Mouse (Mus musculus) megakaryocyte, embryonic 14.5 days (primary cell): ENCODE data around the gene Slc34a3.

Source experiments
- FLI1 ChIP-seq: IDR thresholded peaks from 2 replicates; pipeline ENCODE4 v1.6.1; 2012; ENCODE audit warnings: low read length, inconsistent platforms, mixed read lengths
- GATA1 ChIP-seq: IDR thresholded peaks from 3 replicates; pipeline ENCODE4 v1.6.1; 2012; ENCODE audit warnings: mixed read lengths, low read length, inconsistent platforms, borderline replicate concordance

DNA sequence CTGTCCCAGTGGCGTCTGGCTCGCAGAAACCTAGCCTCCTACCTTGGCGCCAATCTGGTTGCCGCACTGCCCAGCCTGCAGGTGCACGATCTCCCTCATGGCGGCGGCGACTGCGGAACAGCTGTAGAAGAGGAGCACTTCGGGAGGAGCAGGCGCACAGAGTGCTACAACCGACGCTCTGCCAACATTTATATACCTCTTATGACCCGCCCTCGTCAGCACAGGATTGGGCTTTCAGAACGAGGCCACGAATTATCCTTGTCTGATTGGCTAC is 9.7 kb downstream of the Slc34a3 start, which contains the start of gene Tubb4b:
- TF ChIP-seq GATA1 (no peak), FLI1 (no peak)
